Mouse (Mus musculus) ES-E14 (cell line): ENCODE data around the gene Mdm2. TPM values are rescaled to one million over a fixed set of nuclear protein-coding genes. Genes with fewer than 3 reads are reported as not detected.

ENCODE experiments used
- DNase-seq: peaks from one replicate; pipeline ENCODE4 v3.0.0-alpha.2; 2013; ENCODE audit warnings: low read depth, low spot score
- H3K27ac ChIP-seq: 2 replicates; pipeline ENCODE4 v1.5.1; 2012; ENCODE audit warnings: low read depth, mild to moderate bottlenecking, low read length, moderate library complexity, mixed read lengths; ENCODE audit not compliant: poor library complexity, insufficient read depth, severe bottlenecking
- H3K36me3 ChIP-seq: 2 replicates; pipeline ENCODE4 v1.6.1; 2012; ENCODE audit warnings: mild to moderate bottlenecking, low read length, moderate library complexity, mixed read lengths; ENCODE audit not compliant: control insufficient read depth, poor library complexity, insufficient read depth, severe bottlenecking
- H3K4me1 ChIP-seq, 2 experiments: fragments of 150-350 bp in 1 of 2; sonication (generic) in 1 of 2; 2 replicates each; pipeline ENCODE4 v1.6.1; 2012; ENCODE audit warnings: low read length in 2 of 2, mild to moderate bottlenecking in 1 of 2, mixed read lengths in 1 of 2; ENCODE audit not compliant: control insufficient read depth in 2 of 2, insufficient read depth in 2 of 2, poor library complexity in 1 of 2
- H3K4me3 ChIP-seq, 2 experiments: fragments of 150-350 bp in 1 of 2; sonication (generic) in 1 of 2; 2 replicates each; pipeline ENCODE4 v1.5.1; 2012; ENCODE audit warnings: low read length in 2 of 2, low read depth in 1 of 2, mild to moderate bottlenecking in 1 of 2, mixed read lengths in 1 of 2; ENCODE audit not compliant: insufficient read depth in 1 of 2, poor library complexity in 1 of 2, severe bottlenecking in 1 of 2
- H3K9ac ChIP-seq: 2 replicates; pipeline ENCODE4 v1.6.1; 2012; ENCODE audit warnings: low read depth, mild to moderate bottlenecking, low read length, mixed read lengths; ENCODE audit not compliant: poor library complexity, insufficient read depth, severe bottlenecking
- H3K9me3 ChIP-seq: fragments of 150-350 bp; sonication (generic); 2 replicates; pipeline ENCODE4 v1.6.1; 2012; ENCODE audit warnings: low read depth, mild to moderate bottlenecking, low read length; ENCODE audit not compliant: control insufficient read depth, insufficient read depth
- CHD2 ChIP-seq: IDR thresholded peaks from 2 replicates; pipeline ENCODE4 v1.6.1; 2014; ENCODE audit warnings: mild to moderate bottlenecking, low read depth, low read length, inconsistent platforms
- HCFC1 ChIP-seq: IDR thresholded peaks from 2 replicates; pipeline ENCODE4 v1.6.1; 2012; ENCODE audit warnings: low read length, inconsistent platforms, borderline replicate concordance; ENCODE audit not compliant: insufficient read depth
- MAFK ChIP-seq: IDR thresholded peaks from 2 replicates; pipeline ENCODE4 v1.6.1; 2014; ENCODE audit warnings: mild to moderate bottlenecking, low read depth, low read length, inconsistent platforms; ENCODE audit not compliant: insufficient read depth
- ZC3H11A ChIP-seq: IDR thresholded peaks from 2 replicates; pipeline ENCODE4 v1.6.1; 2012; ENCODE audit warnings: low read depth, mild to moderate bottlenecking, inconsistent platforms, low read length, borderline replicate concordance
- ZNF384 ChIP-seq: IDR thresholded peaks from 2 replicates; pipeline ENCODE4 v1.6.1; 2012; ENCODE audit warnings: low read depth, low read length, inconsistent platforms
- in situ Hi-C, 2 experiments: fragments of 600-800 bp; cut with MboI; formaldehyde crosslinking; loops; one replicate each; pipeline ENCODE4 v1.15.1; 2025; ENCODE audit warnings: low sequenced_read_pairs in 2 of 2, inconsistent platforms in 1 of 2; ENCODE audit not compliant: unreplicated experiment in 2 of 2
- total RNA-seq: library from RNA; depleted of rRNA; stranded (reverse); fragments of 300-350 nt; gene quantifications from 2 replicates; pipeline ENCODE4 v1.2.3, GENCODE M21; 2012

Mdm2 gene
- total RNA-seq, 1 experiment, result 178 TPM

DNA sequence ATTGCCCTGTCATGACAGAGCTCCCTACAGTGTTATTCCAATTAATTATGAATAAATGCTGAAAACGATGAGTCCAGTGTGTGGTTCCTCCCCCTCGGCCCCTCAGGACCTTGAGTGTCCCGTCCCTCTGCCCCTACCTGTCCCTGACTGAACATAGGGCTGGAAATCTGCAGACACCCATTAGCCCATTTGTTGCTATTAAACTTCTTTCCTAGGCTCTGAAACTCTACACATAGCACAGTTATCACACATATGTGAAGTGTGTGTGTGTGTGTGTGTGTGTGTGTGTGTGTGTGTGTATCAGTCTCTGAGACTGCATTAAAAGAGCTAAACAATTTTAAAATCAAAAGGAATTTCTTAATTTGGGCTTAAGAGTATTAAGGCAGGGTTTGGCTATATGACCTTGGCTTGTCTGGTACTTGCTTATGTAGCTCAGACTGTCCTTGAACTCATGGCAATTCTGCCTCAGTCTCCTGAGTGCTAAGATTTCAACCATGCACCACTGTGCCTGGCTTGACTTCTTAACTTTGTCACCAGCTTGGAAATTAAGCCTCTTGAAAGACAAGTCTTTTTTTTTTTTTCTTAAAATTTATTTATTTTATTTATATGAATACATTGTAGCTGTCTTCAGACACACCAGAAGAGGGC, 52.8 kb downstream of the Mdm2 start:
- in situ Hi-C loops, result no loop called here
- no peak overlapping the region for H3K4me3 ChIP-seq

DNA sequence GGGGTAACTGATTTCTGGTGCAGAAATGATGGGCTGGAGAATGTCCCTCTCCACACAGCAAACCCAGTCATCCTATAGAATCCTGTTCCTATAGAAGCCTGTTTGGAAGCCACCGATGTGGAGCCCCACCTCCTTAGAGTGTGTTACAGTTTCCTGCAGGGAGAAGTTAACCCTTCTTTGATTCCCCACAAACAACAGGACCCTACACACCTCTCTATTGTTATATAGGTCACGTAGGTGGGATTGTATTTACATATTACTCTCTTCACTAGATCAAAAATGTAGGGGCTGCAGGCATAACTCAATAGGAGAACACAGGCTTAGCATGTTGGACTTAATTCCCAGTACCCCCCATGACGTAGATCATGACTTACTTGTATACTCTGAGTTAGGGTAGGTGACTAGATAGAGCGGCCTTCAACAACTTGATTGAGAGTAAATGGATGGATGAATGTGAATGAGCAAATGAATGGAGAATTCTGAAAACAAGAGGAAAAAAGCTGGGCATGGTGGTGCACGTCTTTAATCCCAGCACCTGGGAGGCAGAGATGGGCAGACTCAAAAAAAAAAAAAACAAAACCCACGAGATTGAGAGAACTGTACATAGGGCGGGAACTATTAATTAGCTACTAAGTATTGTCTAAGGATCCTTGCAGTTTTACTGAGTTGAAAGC, 53.4 kb downstream of the Mdm2 start:
- Histone ChIP-seq H3K9ac (no peak overlapping the region), H3K36me3 (no peaks in the 10 kb centered on the region), H3K9me3 (no peaks in the 10 kb centered on the region), H3K4me3 (no peak overlapping the region), H3K27ac (no peak overlapping the region), H3K4me1 (no peaks in the 10 kb centered on the region)
- in situ Hi-C loops, result no loop called here
- no peak for TF ChIP-seq ZNF384
- TF ChIP-seq MAFK, result no peak
- TF ChIP-seq CHD2, result no peak
- TF ChIP-seq ZC3H11A, result no peak
- no peak for TF ChIP-seq HCFC1
- DNase-seq, result no peak

More for the DNA sequence above, 52.8 kb downstream of the Mdm2 start:
- H3K9ac ChIP-seq, result no peak overlapping the region
- H3K36me3 ChIP-seq, result no peaks in the 10 kb centered on the region
- no peak overlapping the region for H3K27ac ChIP-seq
- no peaks in the 10 kb centered on the region for H3K9me3 ChIP-seq
- TF ChIP-seq MAFK (no peak), CHD2 (no peak), HCFC1 (no peak), ZNF384 (no peak), ZC3H11A (no peak)
- H3K4me1 ChIP-seq, result peaks cover under 1 to 3% of the 10 kb centered on the region in 2 experiments; a peak in 3 of 4 replicates
- DNase-seq, result no peak

DNA sequence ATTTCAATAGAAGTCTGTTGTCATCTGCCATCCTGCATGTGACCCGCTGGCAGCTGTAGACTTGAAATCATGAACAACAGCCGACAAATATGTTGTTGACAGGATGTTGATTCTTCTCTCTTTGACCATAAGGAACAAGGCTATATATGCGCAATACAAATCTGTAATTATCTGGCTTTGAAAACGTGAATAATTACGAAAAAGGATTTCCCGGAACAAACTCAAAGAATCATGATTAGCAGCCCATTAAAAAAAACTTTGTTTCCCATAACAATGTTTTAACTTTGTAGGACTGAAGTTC, 53.9 kb downstream of the Mdm2 start:
- H3K27ac ChIP-seq, result no peak overlapping the region
- in situ Hi-C loops, result no loop called here

DNA sequence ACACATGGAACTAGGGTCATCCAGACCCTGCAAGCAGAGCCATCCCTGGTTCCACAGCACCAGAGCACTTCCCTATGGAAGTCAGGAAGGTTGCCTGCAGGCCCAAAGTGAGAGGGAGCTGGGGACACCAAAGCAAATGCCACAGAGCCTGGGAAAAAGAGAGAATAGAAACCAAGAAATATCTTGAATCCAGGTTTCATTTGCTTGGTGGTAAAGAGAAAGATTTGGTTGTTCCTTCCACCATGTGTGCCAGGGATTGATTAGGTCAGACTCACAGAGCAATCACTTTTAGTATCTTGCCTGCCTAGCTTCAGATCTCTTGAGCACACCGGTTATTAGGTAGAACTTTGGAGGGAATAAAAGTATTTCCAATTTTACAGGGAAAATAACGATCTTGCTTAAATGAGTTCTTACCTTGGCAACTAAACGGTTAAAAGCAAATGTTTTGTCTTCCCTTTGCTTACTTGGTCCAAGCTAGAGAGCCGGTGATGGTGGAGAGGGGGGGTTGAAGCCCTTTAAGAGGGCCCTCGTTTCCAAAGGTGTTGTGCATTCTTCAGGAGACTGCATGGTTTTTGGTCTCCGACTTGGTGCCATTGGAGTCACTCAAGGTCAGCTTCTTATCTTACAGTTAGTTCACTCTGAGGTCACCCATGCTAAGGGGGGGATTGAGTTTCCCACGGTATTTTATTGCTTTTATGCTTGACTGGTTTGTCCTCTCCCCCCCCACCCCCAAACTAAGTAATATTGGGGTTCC, 54.5 kb downstream of the Mdm2 start:
- in situ Hi-C loops, result no loop called here
- H3K27ac ChIP-seq, result no peak overlapping the region
- no peak overlapping the region for H3K9ac ChIP-seq
- no peaks in the 10 kb centered on the region for H3K9me3 ChIP-seq
- no peaks in the 10 kb centered on the region for H3K4me1 ChIP-seq
- H3K4me3 ChIP-seq, result no peak overlapping the region
- H3K36me3 ChIP-seq, result no peaks in the 10 kb centered on the region
- TF ChIP-seq ZNF384 (no peak), CHD2 (no peak), HCFC1 (no peak), ZC3H11A (no peak), MAFK (no peak)
- no peak for DNase-seq

More for the DNA sequence above, 53.9 kb downstream of the Mdm2 start:
- Histone ChIP-seq H3K9me3 (no peaks in the 10 kb centered on the region), H3K4me3 (no peak overlapping the region), H3K36me3 (no peaks in the 10 kb centered on the region), H3K9ac (no peak overlapping the region), H3K4me1 (no peaks in the 10 kb centered on the region)
- TF ChIP-seq HCFC1 (no peak), CHD2 (no peak), ZNF384 (no peak)
- no peak for DNase-seq
